Mouse (Mus musculus) bone marrow, adult 2 months (tissue): ENCODE data around the gene Xpnpep2. TPM values are rescaled to one million over a fixed set of nuclear protein-coding genes. Genes with fewer than 3 reads are reported as not detected.
A peak's percentile ranks its signal among the peaks of the same experiment; 100 is the strongest.

ENCODE experiments used
- H3K27ac ChIP-seq: fragments of 200-500 bp; 2 replicates; pipeline ENCODE4 v1.5.1; 2012; ENCODE audit warnings: low read depth, mild to moderate bottlenecking, control low read depth, inconsistent platforms, low read length; ENCODE audit not compliant: control insufficient read depth, poor library complexity, insufficient read depth
- H3K4me1 ChIP-seq: fragments of 200-500 bp; 2 replicates; pipeline ENCODE4 v1.6.1; 2011; ENCODE audit warnings: low read length; ENCODE audit not compliant: control insufficient read depth, insufficient read depth
- H3K4me3 ChIP-seq: fragments of 200-500 bp; replicated peaks from 2 replicates; pipeline ENCODE3; 2011; ENCODE audit warnings: mild to moderate bottlenecking, low read depth, low read length, control low read depth; ENCODE audit not compliant: control insufficient read depth
- CTCF ChIP-seq: fragments of 200-500 bp; IDR thresholded peaks from 2 replicates; pipeline ENCODE4 v1.5.1; 2011; ENCODE audit warnings: low read length, control low read depth; ENCODE audit not compliant: control insufficient read depth, insufficient read depth
- POLR2A ChIP-seq: fragments of 200-500 bp; IDR thresholded peaks from 2 replicates; pipeline ENCODE4 v1.6.1; 2011; ENCODE audit warnings: low read depth, mild to moderate bottlenecking, control low read depth, low read length, borderline replicate concordance; ENCODE audit not compliant: control insufficient read depth
- WGBS: fragments of 180-500 bp; shearing (Covaris S2); methylation state at CpG from one replicate; pipeline ENCODE4 v1.1.7; 2018; 5-methylcytosine and 5-hydroxymethylcytosine counted together
- polyA plus RNA-seq: library from polyadenylated mRNA; stranded (reverse); fragments of >200 nt; gene quantifications from 2 replicates; pipeline ENCODE4 v1.2.4, GENCODE M21; 2011; ENCODE audit warnings: low replicate concordance; ENCODE audit not compliant: missing spikeins, insufficient read depth, insufficient read length

Xpnpep2 gene
- polyA plus RNA-seq, 1 experiment, result not detected

- 43% methylated on average over 5 of the region's 5 CpGs for WGBS
- no peak overlapping the region for H3K4me3 ChIP-seq
- no peaks in the 10 kb centered on the region for H3K4me1 ChIP-seq
- TF ChIP-seq CTCF (no peak), POLR2A (no peak)
- no peak overlapping the region for H3K27ac ChIP-seq
Measured at GRCm38 (mm10) chrX:48082364-48082763, 26.2 kb upstream of the Xpnpep2 start.

GRCm38 (mm10) chrX:48092129-48092528 lies 16.4 kb upstream of the Xpnpep2 start:
- TF ChIP-seq POLR2A (no peak), CTCF (no peak)
- Histone ChIP-seq H3K4me3 (no peak overlapping the region), H3K27ac (no peak overlapping the region), H3K4me1 (no peaks in the 10 kb centered on the region)
- WGBS, result 48% methylated on average over 10 of the region's 10 CpGs

GRCm38 (mm10) chrX:48093555-48093954 lies 15.0 kb upstream of the Xpnpep2 start:
- H3K4me1 ChIP-seq, result no peaks in the 10 kb centered on the region
- WGBS, result 44% methylated on average over 3 of the region's 3 CpGs
- TF ChIP-seq POLR2A, result no peak
- peak; percentile 38; the same call in 1 of the 2 replicates for TF ChIP-seq CTCF
- H3K27ac ChIP-seq, result no peak overlapping the region
- no peak overlapping the region for H3K4me3 ChIP-seq

GRCm38 (mm10) chrX:48094658-48095057 lies 13.9 kb upstream of the Xpnpep2 start:
- WGBS, result 52% methylated on average over 4 of the region's 4 CpGs
- TF ChIP-seq POLR2A (no peak), CTCF (peak; percentile 70)

GRCm38 (mm10) chrX:48096580-48096979 lies 11.9 kb upstream of the Xpnpep2 start:
- Histone ChIP-seq H3K4me3 (no peak overlapping the region), H3K27ac (no peak overlapping the region), H3K4me1 (no peaks in the 10 kb centered on the region; the same call in 1 of the 2 replicates)
- TF ChIP-seq CTCF (no peak), POLR2A (no peak)
- WGBS, result 49% methylated on average over 8 of the region's 8 CpGs

More at GRCm38 (mm10) chrX:48094658-48095057, 13.9 kb upstream of the Xpnpep2 start:
- no peak overlapping the region for H3K27ac ChIP-seq
- no peak overlapping the region for H3K4me3 ChIP-seq
- no peaks in the 10 kb centered on the region; the same call in 1 of the 2 replicates for H3K4me1 ChIP-seq

GRCm38 (mm10) chrX:48098470-48099129 lies 9.9 kb upstream of the Xpnpep2 start:
- no peak overlapping the region for H3K27ac ChIP-seq
- no peak overlapping the region for H3K4me3 ChIP-seq
- H3K4me1 ChIP-seq, result no peaks in the 10 kb centered on the region; the same call in 1 of the 2 replicates
- 60% methylated on average over 9 of the region's 9 CpGs for WGBS
- no peak for TF ChIP-seq POLR2A

GRCm38 (mm10) chrX:48099871-48100270 lies 8.7 kb upstream of the Xpnpep2 start:
- 35% methylated on average over 1 of the region's 1 CpGs for WGBS
- Histone ChIP-seq H3K4me3 (no peak overlapping the region), H3K27ac (no peak overlapping the region), H3K4me1 (no peaks in the 10 kb centered on the region; the same call in 1 of the 2 replicates)
- no peak for TF ChIP-seq POLR2A
- TF ChIP-seq CTCF, result peak; percentile 23; the same call in 1 of the 2 replicates

GRCm38 (mm10) chrX:48103256-48103655 lies 5.3 kb upstream of the Xpnpep2 start:
- TF ChIP-seq CTCF (no peak), POLR2A (no peak)
- peaks cover 2% of the 10 kb centered on the region for H3K4me1 ChIP-seq
- H3K4me3 ChIP-seq, result no peak overlapping the region
- WGBS, result 78% methylated on average over 3 of the region's 3 CpGs
- no peak overlapping the region for H3K27ac ChIP-seq

- H3K27ac ChIP-seq, result no peak overlapping the region
- H3K4me3 ChIP-seq, result no peak overlapping the region
- WGBS, result 67% methylated on average over 7 of the region's 7 CpGs
- H3K4me1 ChIP-seq, result peaks cover 2% of the 10 kb centered on the region
- TF ChIP-seq CTCF (no peak), POLR2A (no peak)
Measured at GRCm38 (mm10) chrX:48104736-48105441, 3.6 kb upstream of the Xpnpep2 start.
